Mouse (Mus musculus) spleen, adult 2 months (tissue): ENCODE measurements around the gene Smagp. TPM values are rescaled to one million over a fixed set of nuclear protein-coding genes. Genes with fewer than 3 reads are reported as not detected.
A peak's percentile ranks its signal among the peaks of the same experiment; 100 is the strongest.

Experiments used
- DNase-seq, 2 experiments: peaks; one replicate each; pipeline versions ENCODE4 v3.0.0 to v3.0.0-alpha.2; 2012 to 2021; ENCODE audit warnings: low spot score in 2 of 2, low read depth in 1 of 2
- H3K27ac ChIP-seq: fragments of 200-500 bp; 2 replicates; pipeline ENCODE4 v1.5.1; 2012; ENCODE audit warnings: low read length, inconsistent platforms; ENCODE audit not compliant: insufficient read depth
- H3K27me3 ChIP-seq: fragments of 200-500 bp; 2 replicates; pipeline ENCODE4 v1.6.1; 2012; ENCODE audit warnings: mild to moderate bottlenecking, moderate library complexity, low read length, inconsistent platforms; ENCODE audit not compliant: control insufficient read depth, insufficient read depth
- H3K36me3 ChIP-seq: fragments of 200-500 bp; 2 replicates; pipeline ENCODE4 v1.6.1; 2012; ENCODE audit warnings: mild to moderate bottlenecking, low read length, inconsistent platforms; ENCODE audit not compliant: control insufficient read depth, insufficient read depth
- H3K4me1 ChIP-seq: fragments of 200-500 bp; 2 replicates; pipeline ENCODE4 v1.6.1; 2011; ENCODE audit warnings: inconsistent platforms; ENCODE audit not compliant: control insufficient read depth, insufficient read depth, insufficient read length
- H3K4me3 ChIP-seq: fragments of 200-500 bp; 2 replicates; pipeline ENCODE4 v1.5.1; 2011; ENCODE audit warnings: mild to moderate bottlenecking, inconsistent platforms; ENCODE audit not compliant: insufficient read depth, insufficient read length; ENCODE audit errors: extremely low read depth
- CTCF ChIP-seq: fragments of 200-500 bp; IDR thresholded peaks from 2 replicates; pipeline ENCODE4 v1.5.1; 2011; ENCODE audit warnings: mild to moderate bottlenecking, inconsistent platforms; ENCODE audit not compliant: insufficient read depth, insufficient read length, insufficient replicate concordance; ENCODE audit errors: extremely low read depth
- POLR2A ChIP-seq: fragments of 200-500 bp; IDR thresholded peaks from 2 replicates; pipeline ENCODE4 v1.6.1; 2011; ENCODE audit warnings: low read depth, low read length, inconsistent platforms
- WGBS: fragments of 180-500 bp; shearing (Covaris S2); methylation state at CpG from one replicate; pipeline ENCODE4 v1.1.7; 2018; 5-methylcytosine and 5-hydroxymethylcytosine counted together
- polyA plus RNA-seq: library from polyadenylated mRNA; depleted of rRNA; stranded (reverse); fragments of >200 nt; gene quantifications from 2 replicates; pipeline ENCODE4 v1.2.3, GENCODE M21; 2012

Smagp gene
- polyA plus RNA-seq, 1 experiment, result 29.2 TPM

DNA sequence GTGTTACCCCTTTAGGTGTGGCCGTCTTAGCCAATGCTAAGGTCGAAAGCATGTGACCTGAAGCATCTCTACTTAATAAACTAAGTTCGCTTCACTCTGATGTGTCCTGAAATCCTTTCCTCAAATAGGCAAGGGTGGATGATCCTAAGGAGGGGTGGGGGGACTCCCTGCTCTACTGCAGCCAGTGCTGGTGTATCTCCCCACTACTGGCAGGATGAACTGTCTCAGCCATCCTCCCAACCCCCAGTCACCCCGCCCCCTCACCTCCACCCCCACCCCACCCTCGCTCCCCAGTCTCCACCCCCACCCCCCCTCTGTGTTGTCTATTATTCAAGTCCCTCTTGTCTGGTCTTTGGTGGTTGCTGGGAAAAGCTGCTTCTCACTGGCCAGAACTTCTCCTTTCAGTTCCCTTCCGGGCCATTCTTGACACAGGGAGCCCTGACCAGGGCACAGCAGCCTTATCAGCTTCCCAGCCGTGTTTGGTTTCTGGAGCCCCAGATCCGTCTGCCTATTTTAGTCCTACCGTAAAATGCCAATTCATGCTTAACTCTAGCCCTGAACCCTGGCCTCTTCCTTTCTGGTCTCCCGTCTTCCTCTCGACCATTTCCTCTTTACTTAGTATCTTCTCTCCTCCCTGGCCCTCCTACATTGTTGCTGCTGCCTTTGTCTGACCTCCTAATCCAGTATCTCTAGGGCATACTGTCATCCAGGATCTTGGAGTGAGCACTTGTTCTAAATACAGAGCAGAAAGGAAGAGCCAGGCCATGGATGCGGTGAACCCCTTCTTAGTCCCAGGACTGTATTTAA, 37.0 kb upstream of the Smagp start:
- DNase-seq, result peak in 1 of 2 experiments; percentile 33
- Histone ChIP-seq H3K27ac (peak overlapping the region; percentile 1; the same call in 1 of the 2 replicates), H3K27me3 (no peaks in the 10 kb centered on the region), H3K36me3 (no peaks in the 10 kb centered on the region), H3K4me3 (no peak overlapping the region), H3K4me1 (peaks cover 7% of the 10 kb centered on the region; the same call in 1 of the 2 replicates)
- TF ChIP-seq CTCF, result no peak
- TF ChIP-seq POLR2A, result no peak
- WGBS, result 20% methylated on average over 12 of the region's 12 CpGs

DNA sequence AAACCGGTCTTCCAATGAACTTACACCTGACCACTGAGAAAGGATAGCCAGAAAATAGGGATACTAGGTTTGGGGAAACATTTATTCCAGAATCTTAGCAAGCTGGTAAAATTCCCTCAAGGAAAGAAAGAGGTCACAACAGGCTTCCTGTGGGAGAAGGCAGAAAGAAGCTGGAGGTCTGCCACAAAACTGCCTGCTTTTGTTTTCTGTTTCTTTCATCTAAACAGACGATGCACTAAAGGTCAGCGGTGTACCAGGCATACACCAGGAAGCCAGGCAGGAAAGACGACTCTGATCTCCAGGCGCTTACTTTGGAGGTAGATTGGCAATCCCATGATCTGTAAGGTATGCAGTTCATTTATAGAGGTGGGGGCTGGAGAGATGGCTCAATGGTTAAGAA, 34.1 kb upstream of the Smagp start:
- H3K4me1 ChIP-seq, result peaks cover 10% of the 10 kb centered on the region; the same call in 1 of the 2 replicates
- no peaks in the 10 kb centered on the region for H3K36me3 ChIP-seq
- no peaks in the 10 kb centered on the region for H3K27me3 ChIP-seq
- no peak for TF ChIP-seq CTCF
- no peak for TF ChIP-seq POLR2A
- no peak for DNase-seq
- WGBS, result 91% methylated on average over 5 of the region's 5 CpGs
- no peak overlapping the region for H3K27ac ChIP-seq
- no peak overlapping the region for H3K4me3 ChIP-seq

DNA sequence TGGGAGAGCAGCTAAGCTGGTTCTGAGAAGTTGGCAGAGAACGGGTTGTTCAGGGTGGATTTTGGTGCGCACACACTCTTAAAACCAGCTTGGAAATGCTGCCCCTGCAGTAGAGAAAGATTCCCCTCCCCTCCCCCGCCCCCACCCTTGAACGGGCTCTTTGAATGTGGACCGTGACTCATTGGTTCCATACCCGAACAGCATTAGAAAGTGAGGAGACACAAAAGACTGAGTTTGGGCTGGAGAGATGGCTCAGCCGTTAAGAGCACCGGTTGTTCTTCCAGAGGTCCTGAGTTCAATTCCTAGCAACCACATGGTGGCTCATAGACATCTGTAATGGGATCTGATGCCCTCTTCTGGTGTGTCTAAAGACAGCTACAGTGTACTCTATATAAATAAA, 33.3 kb upstream of the Smagp start:
- no peak for DNase-seq
- H3K27ac ChIP-seq, result peak overlapping the region; percentile 27; the same call in 1 of the 2 replicates
- H3K36me3 ChIP-seq, result no peaks in the 10 kb centered on the region
- peaks cover 13% of the 10 kb centered on the region; the same call in 1 of the 2 replicates for H3K4me1 ChIP-seq
- TF ChIP-seq CTCF, result no peak
- TF ChIP-seq POLR2A, result no peak
- H3K27me3 ChIP-seq, result no peaks in the 10 kb centered on the region
- WGBS, result 69% methylated on average over 8 of the region's 8 CpGs
- H3K4me3 ChIP-seq, result no peak overlapping the region

DNA sequence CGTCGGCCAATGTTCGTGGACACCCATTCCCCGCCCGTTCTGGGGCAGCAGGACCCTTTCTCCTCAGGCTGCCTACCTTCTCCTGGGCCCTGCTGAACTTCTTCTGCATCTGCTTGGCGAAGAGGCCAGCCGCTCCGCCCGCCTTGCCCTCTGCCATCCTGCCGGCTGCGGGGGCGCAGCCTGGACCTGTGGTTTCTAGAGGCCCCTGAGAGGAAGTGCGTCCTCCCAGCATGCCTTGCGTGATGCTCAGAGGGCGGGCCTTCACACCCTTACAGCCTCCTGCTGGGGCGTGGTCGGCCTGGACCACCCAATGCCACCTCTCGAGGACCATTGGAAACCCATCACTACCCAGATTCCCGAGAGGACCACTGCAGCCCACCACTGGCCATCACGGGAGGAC, 32.6 kb upstream of the Smagp start, which contains the start of gene Bin2:
Gene Bin2 (minus strand): TSS at position 217 of the 400 bp plus-strand sequence.
- no peak for TF ChIP-seq CTCF
- TF ChIP-seq POLR2A, result peak; percentile 99
- Histone ChIP-seq H3K27ac (peak within 1 kb of the TSS; percentile 92), H3K4me3 (peak within 1 kb of the TSS; percentile 79), H3K4me1 (peaks cover 18% of the 10 kb centered on the region; the same call in 1 of the 2 replicates), H3K27me3 (no peaks in the 10 kb centered on the region), H3K36me3 (no peaks in the 10 kb centered on the region)
- peak; percentile 68 to 93 for DNase-seq
- WGBS, result 9% methylated on average over 20 of the region's 20 CpGs

DNA sequence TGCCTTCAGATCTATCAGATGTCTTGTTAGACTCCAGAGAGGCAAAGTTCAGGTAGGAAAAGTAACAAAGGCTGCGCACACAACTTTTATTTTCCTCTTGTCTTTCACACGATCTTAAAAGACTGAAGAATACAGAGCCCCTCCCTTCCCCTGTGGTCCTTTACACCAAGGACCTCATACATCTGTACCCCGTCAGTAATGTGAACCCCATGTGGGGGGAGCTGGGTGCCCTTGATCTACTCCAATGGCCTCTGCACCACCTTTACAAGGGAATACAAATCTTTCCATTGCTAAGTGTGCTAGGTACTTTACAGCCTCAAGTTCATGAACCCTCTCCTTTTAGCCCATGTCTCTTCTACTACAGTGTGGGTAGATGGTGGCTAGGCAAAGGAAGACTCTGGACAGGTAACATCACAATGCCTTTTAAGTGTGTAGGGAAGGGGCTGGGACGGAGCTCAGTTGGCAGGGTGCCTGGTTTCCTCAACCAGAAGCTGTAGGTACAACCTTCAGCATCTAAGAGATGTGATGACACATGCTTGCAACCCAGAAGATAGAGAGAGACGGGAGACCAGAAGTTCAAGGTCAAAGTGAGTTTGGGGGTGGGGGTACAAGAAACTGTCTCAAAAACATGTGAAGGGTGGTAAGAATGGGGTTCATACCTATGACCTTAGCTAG, 31.3 kb upstream of the Smagp start:
- 41% methylated on average over 5 of the region's 5 CpGs for WGBS
- Histone ChIP-seq H3K36me3 (no peaks in the 10 kb centered on the region; the same call in 1 of the 2 replicates), H3K4me3 (peak overlapping the region; percentile 79), H3K27me3 (no peaks in the 10 kb centered on the region), H3K4me1 (peaks cover 23% of the 10 kb centered on the region; the same call in 1 of the 2 replicates), H3K27ac (peak overlapping the region; percentile 92)
- no peak for TF ChIP-seq POLR2A
- no peak for TF ChIP-seq CTCF
- peak; percentile 34 to 40 for DNase-seq

DNA sequence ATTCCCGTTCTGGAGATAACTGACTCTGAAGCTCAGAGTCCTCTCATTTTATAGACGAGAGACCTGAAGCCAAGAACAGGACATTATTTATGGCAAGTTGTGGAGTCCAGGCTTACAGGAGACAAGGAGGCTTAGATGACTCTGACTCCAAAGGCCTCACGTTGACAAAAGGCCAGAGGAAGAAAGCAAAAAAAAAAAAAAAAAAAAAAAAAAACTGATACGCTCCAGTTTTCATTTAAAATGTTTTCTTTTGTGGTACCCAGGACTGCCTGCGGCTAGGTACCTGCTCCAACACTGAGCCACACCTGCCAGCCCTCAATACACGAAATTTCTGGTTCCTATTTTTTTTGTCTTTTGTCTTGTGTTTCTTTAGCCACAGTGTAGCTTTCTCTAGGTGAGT, 30.7 kb upstream of the Smagp start:
- no peaks in the 10 kb centered on the region; the same call in 1 of the 2 replicates for H3K36me3 ChIP-seq
- H3K4me1 ChIP-seq, result peaks cover 25% of the 10 kb centered on the region; the same call in 1 of the 2 replicates
- DNase-seq, result no peak
- H3K27me3 ChIP-seq, result no peaks in the 10 kb centered on the region
- TF ChIP-seq POLR2A, result no peak
- no peak for TF ChIP-seq CTCF
- H3K4me3 ChIP-seq, result peak overlapping the region; percentile 79
- H3K27ac ChIP-seq, result peak overlapping the region; percentile 92
- 29% methylated on average over 6 of the region's 6 CpGs for WGBS

DNA sequence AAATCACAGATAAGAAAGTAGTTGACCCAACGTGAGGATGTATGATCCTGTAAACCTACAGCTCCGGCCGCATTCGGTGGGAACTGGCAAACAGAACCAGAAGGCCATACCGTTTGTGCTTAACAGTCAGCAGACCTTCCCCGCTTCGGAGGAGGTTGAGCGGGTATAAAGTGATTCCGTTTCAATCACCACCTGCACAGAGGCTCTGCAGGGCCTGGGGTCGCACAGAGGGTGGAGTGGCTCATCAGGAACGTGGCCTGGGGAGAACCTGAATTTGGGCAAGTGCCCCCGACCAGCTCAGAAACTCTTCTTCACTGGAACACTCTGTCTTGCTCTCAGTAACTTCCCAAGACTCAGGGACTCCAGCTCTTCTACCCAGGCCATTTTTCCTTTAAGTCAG, 30.1 kb upstream of the Smagp start:
- H3K27ac ChIP-seq, result peak overlapping the region; percentile 92
- peaks cover 2% of the 10 kb centered on the region for H3K36me3 ChIP-seq
- no peak for DNase-seq

More for the DNA sequence above, 30.1 kb upstream of the Smagp start:
- TF ChIP-seq CTCF, result no peak
- TF ChIP-seq POLR2A, result no peak
- H3K4me3 ChIP-seq, result peak overlapping the region; percentile 79
- 10% methylated on average over 12 of the region's 12 CpGs for WGBS
- H3K27me3 ChIP-seq, result no peaks in the 10 kb centered on the region
- peaks cover 25% of the 10 kb centered on the region; the same call in 1 of the 2 replicates for H3K4me1 ChIP-seq
